10 mouse cellular contexts compared by ENCODE assay signal in genomic region chr2:159004417-159004816, GRCm38 (mm10).
DNase-seq lines count a peak whose midpoint lies in the region; ATAC-seq lines count a peak whose summit lies in the region.
"Had no signal": no experiment of that assay in that cellular context is flagged by ENCODE, and none has a peak within 500 bp of the region (broad histone marks: within the 10 kb centered on the region; RNA-seq: fewer than 3 reads in every experiment).

No protein-coding gene starts in this region.

- no peak overlapping the region for H3K9ac ChIP-seq in embryonic facial prominence, embryonic 14.5 days (ENCODE audit: low read depth, low read length)
- H3K9ac ChIP-seq: limb, embryonic 13.5 days had no signal

- H3K4me3 ChIP-seq in embryonic facial prominence, embryonic 14.5 days (ENCODE audit: low read depth, low read length) = no peak overlapping the region
- H3K4me3 ChIP-seq in embryonic facial prominence, embryonic 10.5 days = no peak overlapping the region
- H3K4me3 ChIP-seq: limb, embryonic 13.5 days had no signal

- no peaks in the 10 kb centered on the region for H3K9me3 ChIP-seq in embryonic facial prominence, embryonic 14.5 days (ENCODE audit: control insufficient read depth, low read length)
- no peaks in the 10 kb centered on the region for H3K9me3 ChIP-seq in embryonic facial prominence, embryonic 10.5 days
- H3K9me3 ChIP-seq: limb, embryonic 13.5 days had no signal

- 60% methylated on average over 9 of the region's 9 CpGs for WGBS in embryonic facial prominence, embryonic 14.5 days
- WGBS in embryonic facial prominence, embryonic 10.5 days = 83% methylated on average over 9 of the region's 9 CpGs

- no peaks in the 10 kb centered on the region for H3K27me3 ChIP-seq in embryonic facial prominence, embryonic 14.5 days (replicated peaks; ENCODE audit: control insufficient read depth, insufficient read depth, low read length)
- H3K27me3 ChIP-seq in embryonic facial prominence, embryonic 10.5 days (replicated peaks; ENCODE audit: low read depth, poor library complexity, severe bottlenecking) = 0 out of 2 replicates have a peak, but pooled peaks cover 3% of the 10 kb centered on the region

- no peak for ATAC-seq in embryonic facial prominence, embryonic 14.5 days (ENCODE audit: low read depth)

- H3K4me2 ChIP-seq in embryonic facial prominence, embryonic 14.5 days (ENCODE audit: low read depth, low read length) = no peak overlapping the region
- H3K4me2 ChIP-seq: limb, embryonic 13.5 days had no signal

- no peaks in the 10 kb centered on the region for H3K36me3 ChIP-seq in embryonic facial prominence, embryonic 14.5 days (ENCODE audit: control insufficient read depth, insufficient read depth, low read length)
- H3K36me3 ChIP-seq in embryonic facial prominence, embryonic 10.5 days (replicated peaks) = no peaks in the 10 kb centered on the region
- H3K36me3 ChIP-seq: limb, embryonic 13.5 days had no signal

- no peak overlapping the region for H3K27ac ChIP-seq in embryonic facial prominence, embryonic 14.5 days (replicated peaks; ENCODE audit: low read depth, low read length)
- H3K27ac ChIP-seq in embryonic facial prominence, embryonic 10.5 days (replicated peaks) = no peak overlapping the region
- H3K27ac ChIP-seq: limb, embryonic 13.5 days had no signal

- peaks cover 3% of the 10 kb centered on the region; the same call in 1 of the 2 replicates for H3K4me1 ChIP-seq in embryonic facial prominence, embryonic 14.5 days (ENCODE audit: control insufficient read depth, insufficient read depth, low read length)
- peaks cover 24% of the 10 kb centered on the region for H3K4me1 ChIP-seq in embryonic facial prominence, embryonic 10.5 days

- peak; percentile 5 for DNase-seq in embryonic facial prominence, embryonic 14.5 days (ENCODE audit: low spot score)
- DNase-seq in embryonic facial prominence, embryonic 10.5 days (ENCODE audit: low spot score) = no peak
- peak; percentile 3 for DNase-seq in retina, postnatal 1 day
- no peak for DNase-seq in retina, embryonic 14.5 days (ENCODE audit: low spot score)
- peak; percentile 67 to 75 for DNase-seq in layer of hippocampus, postnatal 10 days (ENCODE audit: low spot score in 2 of 2)
- DNase-seq in right cerebral cortex, postnatal 4 days = peak; percentile 51
- no peak for DNase-seq in cerebellum, adult 9-10 months
- DNase-seq in ovary, postnatal 14 days (ENCODE audit: low spot score) = no peak
- DNase-seq: kidney, postnatal 36 days had no signal

Comparison
In these comparisons a context has a peak if more than half of its experiments do, and no peak if none do; other contexts are left out.
1. DNase-seq: peak in embryonic facial prominence, embryonic 14.5 days (single experiment), retina, postnatal 1 day (single experiment), layer of hippocampus, postnatal 10 days (2 of 2) and right cerebral cortex, postnatal 4 days (single experiment); none in embryonic facial prominence, embryonic 10.5 days (single experiment), retina, embryonic 14.5 days (single experiment), cerebellum, adult 9-10 months (single experiment) and ovary, postnatal 14 days (single experiment).